8 mouse cellular contexts compared by ENCODE assay signal in genomic region chr10:81175936-81176465, GRCm38 (mm10). TPM values are rescaled to one million over a fixed set of nuclear protein-coding genes. Genes with fewer than 3 reads are reported as not detected.
DNase-seq lines count a peak whose midpoint lies in the region; ATAC-seq and TF ChIP-seq lines count a peak whose summit lies in the region.

No protein-coding gene starts in this region.

- peak overlapping the region; percentile 80 for H3K4me3 ChIP-seq in liver, adult 2 months (ENCODE audit: insufficient read depth, low read depth, low read length)
- peak overlapping the region; percentile 84 for H3K4me3 ChIP-seq in embryonic facial prominence, embryonic 12.5 days
- peak overlapping the region; percentile 92 for H3K4me3 ChIP-seq in midbrain, embryonic 11.5 days (ENCODE audit: low read depth, low read length)

- no peak for TF ChIP-seq POLR2A in liver, adult 2 months (IDR thresholded peaks at IDR 0.05; ENCODE audit: extremely low read depth, insufficient read depth, low read length)

- DNase-seq in liver, adult 2 months (ENCODE audit: extremely low read depth, low read depth, low spot score): peak; percentile 94
- DNase-seq in liver: no peak
- peak; percentile 58 for DNase-seq in induced T-regulatory cell, adult 2 months (ENCODE audit: low read depth)
- no peak for DNase-seq in midbrain, embryonic 11.5 days (ENCODE audit: low spot score, missing footprints)
- DNase-seq in right cerebral cortex, adult 18-20 months: no peak
- no peak for DNase-seq in left cerebral cortex, adult 11 months (ENCODE audit: low spot score)
- DNase-seq in frontal cortex, postnatal 14 days (ENCODE audit: low spot score in 2 of 2): no peak

- peak; percentile 7; the same call in 1 of the 2 replicates for ATAC-seq in embryonic facial prominence, embryonic 12.5 days (ENCODE audit: insufficient number of reproducible peaks, insufficient read depth, low FRiP score, low TSS enrichment)
- ATAC-seq in midbrain, embryonic 11.5 days (ENCODE audit: low FRiP score): 0 out of 2 replicates have a peak, but pooled peaks have one; percentile 4

- no peak for TF ChIP-seq CTCF in liver, adult 2 months (IDR thresholded peaks at IDR 0.05; ENCODE audit: low read depth, low read length)

- peak overlapping the region; percentile 94 for H3K27ac ChIP-seq in liver, adult 2 months (replicated peaks; ENCODE audit: insufficient read depth, low read depth, low read length)
- H3K27ac ChIP-seq in embryonic facial prominence, embryonic 12.5 days: peak overlapping the region; percentile 90
- peak overlapping the region; percentile 50; the same call in 1 of the 2 replicates for H3K27ac ChIP-seq in midbrain, embryonic 11.5 days (ENCODE audit: low read depth, low read length)

- H3K4me2 ChIP-seq in embryonic facial prominence, embryonic 12.5 days (replicated peaks): peak overlapping the region; percentile 42
- peak overlapping the region; percentile 39 for H3K4me2 ChIP-seq in midbrain, embryonic 11.5 days

- peaks cover 33% of the 10 kb centered on the region for H3K36me3 ChIP-seq in liver, adult 2 months (ENCODE audit: control insufficient read depth, insufficient read depth, low read length)
- H3K36me3 ChIP-seq in embryonic facial prominence, embryonic 12.5 days: peaks cover 35% of the 10 kb centered on the region
- H3K36me3 ChIP-seq in midbrain, embryonic 11.5 days (ENCODE audit: control insufficient read depth, insufficient read depth, low read length): peaks cover 30% of the 10 kb centered on the region

- under 1% methylated on average over 13 of the region's 13 CpGs for WGBS in liver, adult 2 months
- 6% methylated on average over 13 of the region's 13 CpGs for WGBS in embryonic facial prominence, embryonic 12.5 days
- 9% methylated on average over 13 of the region's 13 CpGs for WGBS in midbrain, embryonic 11.5 days

- peaks cover 22% of the 10 kb centered on the region for H3K4me1 ChIP-seq in liver, adult 2 months (ENCODE audit: control insufficient read depth, insufficient read depth, low read length)
- peaks cover 32% of the 10 kb centered on the region for H3K4me1 ChIP-seq in embryonic facial prominence, embryonic 12.5 days
- peaks cover 29% of the 10 kb centered on the region for H3K4me1 ChIP-seq in midbrain, embryonic 11.5 days (ENCODE audit: control insufficient read depth, insufficient read depth, low read length)

- H3K79me2 ChIP-seq in liver, adult 2 months (ENCODE audit: control insufficient read depth, insufficient read depth, low read length): peaks cover 20% of the 10 kb centered on the region

- no peaks in the 10 kb centered on the region for H3K27me3 ChIP-seq in liver, adult 2 months (ENCODE audit: control insufficient read depth, insufficient read depth, low read length)
- H3K27me3 ChIP-seq in embryonic facial prominence, embryonic 12.5 days: no peaks in the 10 kb centered on the region
- no peaks in the 10 kb centered on the region for H3K27me3 ChIP-seq in midbrain, embryonic 11.5 days (ENCODE audit: control insufficient read depth, insufficient read depth, low read length)

- H3K9me3 ChIP-seq in embryonic facial prominence, embryonic 12.5 days: no peaks in the 10 kb centered on the region
- H3K9me3 ChIP-seq in midbrain, embryonic 11.5 days (ENCODE audit: control insufficient read depth, low read length): no peaks in the 10 kb centered on the region

- peak overlapping the region; percentile 41 for H3K9ac ChIP-seq in liver, adult 2 months (ENCODE audit: low read depth, low read length)
- H3K9ac ChIP-seq in embryonic facial prominence, embryonic 12.5 days: 0 out of 2 replicates have a peak overlapping the region, but pooled peaks have one; percentile 3
- H3K9ac ChIP-seq in midbrain, embryonic 11.5 days (ENCODE audit: low read length): peak overlapping the region; percentile 21; the same call in 1 of the 2 replicates

RNA-seq across cellular contexts. Expression of gene Eef2, which starts 0.4 kb away (rescaled TPM):
- 812 and 946 TPM in 2 replicates for total RNA-seq in liver, adult 2 months (2014; rRNA removed)
- polyA plus RNA-seq in liver, adult 2 months (2012; rRNA removed): 1,151 and 1,204 TPM in 2 replicates
- 552 and 562 TPM in 2 replicates for polyA plus RNA-seq in embryonic facial prominence, embryonic 12.5 days (2016; fragmentation: Nextera tagmentation; extraction: Ambion mirVana)
- 398 and 422 TPM in 2 replicates for polyA plus RNA-seq in midbrain, embryonic 11.5 days (2014; fragmentation: Nextera tagmentation; extraction: Ambion mirVana)

RNA-seq across cellular contexts. Expression of gene Dapk3, which starts 6.8 kb away (rescaled TPM):
- 14.1 and 16.0 TPM in 2 replicates for total RNA-seq in liver, adult 2 months (2014; rRNA removed)
- 42.5 and 44.2 TPM in 2 replicates for polyA plus RNA-seq in liver, adult 2 months (2012; rRNA removed)
- 79.5 and 85.3 TPM in 2 replicates for polyA plus RNA-seq in embryonic facial prominence, embryonic 12.5 days (2016; fragmentation: Nextera tagmentation; extraction: Ambion mirVana)
- 49.7 and 50.6 TPM in 2 replicates for polyA plus RNA-seq in midbrain, embryonic 11.5 days (2014; fragmentation: Nextera tagmentation; extraction: Ambion mirVana)

RNA-seq across cellular contexts. Expression of gene 4930442H23Rik, which starts 7.6 kb away (rescaled TPM):
- not detected in 2 replicates for total RNA-seq in liver, adult 2 months (2014; rRNA removed)
- not detected in 2 replicates for polyA plus RNA-seq in liver, adult 2 months (2012; rRNA removed)
- not detected in 2 replicates for polyA plus RNA-seq in embryonic facial prominence, embryonic 12.5 days (2016; fragmentation: Nextera tagmentation; extraction: Ambion mirVana)
- not detected in 2 replicates for polyA plus RNA-seq in midbrain, embryonic 11.5 days (2014; fragmentation: Nextera tagmentation; extraction: Ambion mirVana)

RNA-seq across cellular contexts. Expression of gene Pias4, which starts 8.3 kb away (rescaled TPM):
- total RNA-seq in liver, adult 2 months (2014; rRNA removed): 8.9 and 10.1 TPM in 2 replicates
- polyA plus RNA-seq in liver, adult 2 months (2012; rRNA removed): 17.8 and 22.7 TPM in 2 replicates
- polyA plus RNA-seq in embryonic facial prominence, embryonic 12.5 days (2016; fragmentation: Nextera tagmentation; extraction: Ambion mirVana): 57.5 and 62.0 TPM in 2 replicates
- polyA plus RNA-seq in midbrain, embryonic 11.5 days (2014; fragmentation: Nextera tagmentation; extraction: Ambion mirVana): 42.1 and 46.5 TPM in 2 replicates

RNA-seq across cellular contexts. Expression of gene Nmrk2, which starts 25.9 kb away (rescaled TPM):
- 0.09 TPM in 1 of 2 replicates, not detected in the other for total RNA-seq in liver, adult 2 months (2014; rRNA removed)
- not detected in 2 replicates for polyA plus RNA-seq in liver, adult 2 months (2012; rRNA removed)
- 0.20 TPM in 1 of 2 replicates, not detected in the other for polyA plus RNA-seq in embryonic facial prominence, embryonic 12.5 days (2016; fragmentation: Nextera tagmentation; extraction: Ambion mirVana)
- not detected in 2 replicates for polyA plus RNA-seq in midbrain, embryonic 11.5 days (2014; fragmentation: Nextera tagmentation; extraction: Ambion mirVana)

Comparison
In these comparisons a context has a peak if more than half of its experiments do, and no peak if none do; other contexts are left out.
1. DNase-seq: peak in liver, adult 2 months (single experiment) and induced T-regulatory cell, adult 2 months (single experiment); none in liver (single experiment), midbrain, embryonic 11.5 days (single experiment), right cerebral cortex, adult 18-20 months (single experiment), left cerebral cortex, adult 11 months (single experiment) and frontal cortex, postnatal 14 days (0 of 2).
2. Peak in every context shown above with its lines, with median percentiles within 50 percentile points of each other: H3K27ac ChIP-seq, H3K4me3 ChIP-seq and H3K9ac ChIP-seq.